Mouse (Mus musculus) sigmoid colon, adult 10 weeks (tissue): ENCODE measurements around the gene Gm3424. TPM values are rescaled to one million over a fixed set of nuclear protein-coding genes. Genes with fewer than 3 reads are reported as not detected.

Experiments used
- polyA plus RNA-seq: library from polyadenylated mRNA; stranded (reverse); fragments of 350-450 nt; fragmentation: Illumina TruSeq; extraction: RNeasy Lipid Tissue Mini Kit (QIAGEN cat#74804); gene quantifications from one replicate; pipeline ENCODE4 v1.2.3, GENCODE M21; 2014; ENCODE audit warnings: low read depth, low replicate concordance

Gene Gm3424
- not detected for polyA plus RNA-seq

DNA sequence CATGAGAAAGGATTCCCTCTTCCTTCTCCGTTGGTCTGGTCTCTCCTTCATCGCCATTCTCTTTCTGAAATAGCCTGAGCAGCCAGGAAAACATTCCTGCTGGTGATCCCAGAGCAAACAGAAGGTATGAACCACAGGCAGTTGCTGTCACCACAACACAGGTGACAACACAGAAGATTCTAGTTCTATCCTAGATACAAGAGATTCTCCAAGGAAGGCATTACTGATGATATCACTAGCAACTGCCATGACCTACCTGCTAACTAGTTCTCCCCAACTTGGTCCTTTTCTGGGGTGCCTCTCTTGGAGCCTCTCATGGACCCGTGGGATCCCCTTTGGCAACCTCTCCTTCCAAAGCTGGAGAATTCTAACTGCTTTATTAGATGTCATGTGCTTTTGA is at the start of gene Gm3424:
Gene Gm3424, minus strand, starts transcription at position 101 of the 400 bp plus-strand sequence.

DNA sequence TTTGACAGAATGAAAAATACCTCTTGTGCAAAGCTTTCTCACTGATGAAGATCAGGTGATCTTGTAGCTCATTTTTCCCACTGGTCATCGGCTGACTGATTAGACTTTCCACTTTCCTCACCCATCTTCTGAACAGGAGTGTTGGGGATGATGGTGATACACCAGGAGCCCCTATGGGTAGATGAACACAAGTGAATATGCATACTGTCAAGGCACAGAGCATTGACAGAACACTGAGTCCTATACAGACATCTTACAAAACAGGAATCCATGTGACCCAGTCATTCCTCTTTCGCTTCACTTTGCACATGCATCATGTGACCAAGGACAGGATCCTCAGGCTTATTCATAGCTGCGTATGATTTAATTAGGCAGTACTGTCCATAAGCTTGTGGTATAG is 22.2 kb downstream of the Gm3424 start, which contains the start of gene Gm3383:
Gene Gm3383, minus strand, starts transcription at position 101 of the 400 bp plus-strand sequence.

Other genes with a start within 250 kb of the Gm3424 start
- gene Gm8265, start 197.3 kb downstream of the Gm3424 start, polyA plus RNA-seq, result not detected
- gene Gm9603, start 142.9 kb downstream of the Gm3424 start, polyA plus RNA-seq, result not detected
- 0.60 TPM for gene Gm3373, start 88.8 kb downstream of the Gm3424 start, polyA plus RNA-seq
- 0.79 TPM for gene Gm3383, start 22.3 kb downstream of the Gm3424 start, polyA plus RNA-seq
- not detected for gene Gm8237, start 50.1 kb upstream of the Gm3424 start, polyA plus RNA-seq
- 0.54 TPM for gene Gm3248, start 131.4 kb upstream of the Gm3424 start, polyA plus RNA-seq
- not detected for gene Gm3453, start 148.8 kb upstream of the Gm3424 start, polyA plus RNA-seq
- not detected for gene Gm6337, start 227.9 kb upstream of the Gm3424 start, polyA plus RNA-seq